Comparison of ENCODE assay signal across 8 mouse cellular contexts in the genomic region with DNA sequence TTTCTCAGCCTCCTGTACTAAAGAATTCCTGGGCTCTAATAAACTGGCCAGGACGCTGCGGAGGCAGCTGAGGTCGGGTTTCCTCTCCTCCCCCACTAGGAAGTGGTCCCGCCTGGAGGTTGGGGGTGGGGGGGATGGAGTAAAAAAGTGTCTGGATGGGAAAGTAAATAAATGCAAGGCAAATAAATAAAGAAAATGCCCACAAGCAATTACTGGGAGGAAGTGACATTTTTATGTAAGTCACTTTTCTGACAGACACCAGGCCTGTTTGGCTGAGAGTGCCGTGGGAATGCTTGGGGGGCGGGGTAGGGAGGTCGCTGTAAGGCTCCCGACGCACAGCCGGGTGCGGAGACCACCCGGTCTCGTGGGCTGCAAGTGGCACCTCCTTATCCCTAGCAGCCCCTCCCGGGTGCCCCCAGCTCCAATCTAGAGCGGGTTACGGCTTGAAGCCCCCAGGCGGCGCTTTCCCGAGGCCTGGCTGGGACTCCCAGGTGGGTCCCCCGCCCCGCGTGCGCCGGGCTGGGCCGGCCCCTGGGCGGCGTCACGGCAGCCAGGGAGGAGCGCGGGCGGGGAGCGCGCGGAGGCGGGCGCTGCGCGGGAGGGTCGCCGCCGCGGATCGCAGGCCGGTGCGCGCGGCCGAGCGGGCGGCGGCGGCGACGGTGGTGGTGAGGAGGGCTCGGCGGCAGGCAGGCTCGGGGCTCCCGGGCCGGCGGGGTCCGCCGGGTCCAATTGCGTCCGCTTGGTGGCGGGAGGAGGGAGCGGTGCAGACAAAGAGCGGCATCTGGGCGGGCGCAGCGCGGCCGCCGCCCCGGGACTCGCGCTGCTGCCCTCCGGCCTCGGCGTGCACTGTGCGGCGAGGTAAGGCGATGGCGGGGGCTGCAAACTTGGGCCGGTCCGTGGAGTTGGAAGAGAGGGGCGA. TPM values are rescaled to one million over a fixed set of nuclear protein-coding genes. Genes with fewer than 3 reads are reported as not detected.
A peak's percentile ranks its signal among the peaks of the same experiment; 100 is the strongest.
DNase-seq lines count a peak whose midpoint lies in the region; ATAC-seq and TF ChIP-seq lines count a peak whose summit lies in the region.

No protein-coding gene starts in this region.

- TF ChIP-seq CTCF in left cerebral cortex, adult 2 months (IDR thresholded peaks at IDR 0.05): peak; percentile 19

- peak; percentile 94 for ATAC-seq in hindbrain, embryonic 14.5 days (ENCODE audit: low FRiP score)

- peak overlapping the region; percentile 86 for H3K4me2 ChIP-seq in hindbrain, embryonic 14.5 days (replicated peaks)

- H3K4me1 ChIP-seq in hindbrain, embryonic 14.5 days (replicated peaks; ENCODE audit: control insufficient read depth, insufficient read depth, low read length): peaks cover 23% of the 10 kb centered on the region

- peak overlapping the region; percentile 95 for H3K9ac ChIP-seq in hindbrain, embryonic 14.5 days

- peaks cover 42% of the 10 kb centered on the region for H3K79me2 ChIP-seq in macrophage (ENCODE audit: inconsistent target)

- peak overlapping the region; percentile 94 for H3K4me3 ChIP-seq in hindbrain, embryonic 14.5 days (replicated peaks; ENCODE audit: low read length)
- H3K4me3 ChIP-seq in left cerebral cortex, adult 2 months: peak overlapping the region; percentile 95
- peak overlapping the region; percentile 21; the same call in 1 of the 2 replicates for H3K4me3 ChIP-seq in macrophage (ENCODE audit: inconsistent target)

- H3K9me3 ChIP-seq in hindbrain, embryonic 14.5 days (ENCODE audit: control insufficient read depth, low read length): no peaks in the 10 kb centered on the region

- peak overlapping the region; percentile 91 for H3K27ac ChIP-seq in hindbrain, embryonic 14.5 days
- peak overlapping the region; percentile 92 for H3K27ac ChIP-seq in left cerebral cortex, adult 2 months
- H3K27ac ChIP-seq in macrophage: no peak overlapping the region

- under 1% methylated on average over 57 of the region's 86 CpGs for WGBS in hindbrain, embryonic 14.5 days
- under 1% methylated on average over 83 of the region's 86 CpGs for WGBS in macrophage (ENCODE audit: missing documents)

- no peaks in the 10 kb centered on the region for H3K36me3 ChIP-seq in hindbrain, embryonic 14.5 days (replicated peaks; ENCODE audit: control insufficient read depth, insufficient read depth)
- no peaks in the 10 kb centered on the region for H3K36me3 ChIP-seq in macrophage (ENCODE audit: inconsistent target)

- intact Hi-C loops in left cerebral cortex, adult 2 months (cut with DNase I): loop anchor here (5.0 to 10.0 kb wide), 3 partner anchors 141 to 289 kb away; a partner anchor contains a TSS

- peak; percentile 74 for DNase-seq in R1 (ENCODE audit: low read depth, low spot score)
- DNase-seq in cerebellum, postnatal 10 days: peak; percentile 85 to 90
- peak; percentile 74 to 76 for DNase-seq in frontal cortex, postnatal 36 days (ENCODE audit: low spot score in 2 of 2)
- peak; percentile 81 for DNase-seq in hindbrain, embryonic 14.5 days (ENCODE audit: low spot score)
- DNase-seq in left cerebral cortex, adult 2 months (ENCODE audit: extremely low spot score in 1 of 2, low spot score in 2 of 2): peak; percentile 80 to 81
- DNase-seq in right cerebral cortex, adult 2 months (ENCODE audit: low spot score in 2 of 2): peak; percentile 58 to 77
- DNase-seq in urinary bladder, postnatal 14 days (ENCODE audit: low spot score): peak; percentile 75

- H3K27me3 ChIP-seq in hindbrain, embryonic 14.5 days (ENCODE audit: control insufficient read depth, insufficient read depth, low read length): no peaks in the 10 kb centered on the region

RNA-seq across cellular contexts. Expression of a gene that starts 1.1 kb away (rescaled TPM):
- polyA plus RNA-seq in hindbrain, embryonic 14.5 days (2014; fragmentation: Nextera tagmentation; extraction: Ambion mirVana): 37.9 and 40.4 TPM in 2 replicates
- total RNA-seq in left cerebral cortex, adult 2 months (2021): 10 to 100 TPM; 38.3 to 38.7 TPM
- 100 to 1,000 TPM in 1 of 26 experiments, 10 to 100 TPM in 25; 34.9 to 106 (median 71.9) TPM for total RNA-seq in macrophage (2018; cell fraction: chromatin; rRNA removed)
- total RNA-seq in macrophage (2018; cell fraction: cytosol; rRNA removed): 10 to 100 TPM; 20.7 to 43.8 (median 32.7) TPM
- total RNA-seq in macrophage (2018; cell fraction: nucleus; rRNA removed): 100 to 1,000 TPM in 1 of 26 experiments, 10 to 100 TPM in 25; 36.6 to 140 (median 57.7) TPM
- 18.5 to 23.4 TPM (median 20.0 TPM) in 3 replicates for polyA plus RNA-seq in macrophage (2018)

Comparison
In these comparisons a context has a peak if more than half of its experiments do, and no peak if none do; other contexts are left out.
1. H3K4me3 ChIP-seq: peak in every context shown above with its lines; median percentile 95 in left cerebral cortex, adult 2 months; 94 in hindbrain, embryonic 14.5 days; 21 in macrophage.